Mouse (Mus musculus) ES-Bruce4 (cell line): Measurements from ENCODE around the gene Taar7f.

ENCODE experiments used
- CTCF ChIP-seq: IDR thresholded peaks from one replicate; pipeline ENCODE4 v1.8.1; 2011; ENCODE audit warnings: low read depth, low read length
- EP300 ChIP-seq: IDR thresholded peaks from 2 replicates; pipeline ENCODE4 v1.6.1; 2011; ENCODE audit warnings: low read depth, low read length; ENCODE audit not compliant: insufficient read depth
- POLR2A ChIP-seq: IDR thresholded peaks from one replicate; pipeline ENCODE4 v1.8.1; 2011; ENCODE audit warnings: low read length; ENCODE audit not compliant: insufficient read depth

DNA sequence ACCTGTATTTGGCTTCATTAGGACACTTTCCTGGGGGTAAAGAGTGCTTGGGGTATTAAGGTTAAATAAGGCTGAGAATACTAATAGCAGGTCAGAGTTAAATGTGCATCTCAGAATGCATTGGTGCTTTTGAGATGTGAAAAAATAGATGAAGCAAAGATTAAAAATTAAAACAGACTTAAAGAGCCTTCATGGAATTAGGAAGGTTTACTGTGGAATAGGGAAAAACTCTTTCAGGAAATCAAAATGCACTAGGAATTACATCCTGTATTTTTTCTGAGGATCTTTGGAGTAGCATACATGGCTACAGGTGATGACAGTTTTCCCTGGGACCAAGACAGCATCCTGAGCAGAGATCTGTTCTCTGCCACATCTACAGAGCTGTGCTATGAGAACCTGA is 22.4 kb upstream of the Taar7f start, which contains the start of gene Taar7d:
- TF ChIP-seq CTCF: no peak
- TF ChIP-seq POLR2A: no peak
- no peak for TF ChIP-seq EP300
